Mouse (Mus musculus) stomach, postnatal 0 days (tissue): ENCODE data around the gene Ccdc167.

Experiments used
- CTCF ChIP-seq: IDR thresholded peaks from 2 replicates; pipeline ENCODE4 v1.5.1; 2016; ENCODE audit warnings: antibody characterized with exemption, low read depth, mild to moderate bottlenecking, moderate library complexity
- EP300 ChIP-seq: optimal IDR thresholded peaks from 2 replicates; pipeline ENCODE3; 2016; ENCODE audit warnings: antibody characterized with exemption

DNA sequence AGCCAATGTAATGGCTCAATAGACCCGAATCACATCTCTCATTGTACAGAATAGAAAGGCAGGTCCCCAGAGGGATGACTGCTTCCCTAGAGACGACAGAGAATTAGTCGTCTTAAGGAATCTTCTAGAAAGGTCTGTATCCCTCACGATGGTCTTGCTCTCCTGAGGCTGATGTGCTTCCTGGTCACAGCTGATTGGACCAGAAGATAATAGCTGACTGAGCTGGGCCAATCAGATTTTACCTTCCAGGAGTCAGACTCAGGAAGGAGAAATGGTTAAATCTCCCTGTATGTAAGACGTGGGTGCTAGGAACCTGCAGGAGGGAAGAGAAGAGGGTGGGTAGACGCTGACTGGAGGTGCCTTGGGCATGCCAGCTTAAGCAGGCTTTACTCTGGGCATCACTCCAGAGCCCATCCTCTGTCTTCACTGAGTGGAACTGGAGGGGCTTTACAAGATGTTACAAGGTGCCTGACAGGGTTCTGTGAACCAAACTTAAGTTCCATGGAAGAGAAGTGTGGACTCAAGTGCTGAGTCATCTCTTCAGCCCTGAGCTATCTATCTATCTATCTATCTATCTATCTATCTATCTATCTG lies 8.3 kb upstream of the Ccdc167 start:
- TF ChIP-seq CTCF = no peak
- no peak for TF ChIP-seq EP300
